Mouse (Mus musculus) intestine, embryonic 14.5 days (tissue): ENCODE data around the gene Psmd11. TPM values are rescaled to one million over a fixed set of nuclear protein-coding genes. Genes with fewer than 3 reads are reported as not detected.
A peak's percentile ranks its signal among the peaks of the same experiment; 100 is the strongest.

ENCODE experiments used
- ATAC-seq: fragments of 200-750 bp; cut with Nextera tagmentation; replicated peaks from 2 replicates; pipeline ENCODE4 v1.8.0; 2017; ENCODE audit warnings: low read depth, moderate number of reproducible peaks, moderate TSS enrichment, moderate library complexity; ENCODE audit not compliant: low FRiP score, low TSS enrichment
- DNase-seq: peaks from one replicate; pipeline ENCODE4 v3.0.0-alpha.2; 2018; ENCODE audit warnings: low spot score
- H3K27ac ChIP-seq: fragments of 300-500 bp; sonication (generic); 2 replicates; pipeline ENCODE4 v1.5.1; 2014; ENCODE audit warnings: low read depth, mild to moderate bottlenecking, control low read depth
- H3K27me3 ChIP-seq: fragments of 300-500 bp; sonication (generic); replicated peaks from 2 replicates; pipeline ENCODE4 v1.6.1; 2014; ENCODE audit warnings: low read length, control low read depth; ENCODE audit not compliant: control insufficient read depth, insufficient read depth
- H3K36me3 ChIP-seq: fragments of 300-500 bp; sonication (generic); 2 replicates; pipeline ENCODE4 v1.6.1; 2014; ENCODE audit warnings: low read length, control low read depth; ENCODE audit not compliant: control insufficient read depth, insufficient read depth
- H3K4me1 ChIP-seq: fragments of 300-500 bp; sonication (generic); replicated peaks from 2 replicates; pipeline ENCODE4 v1.6.1; 2014; ENCODE audit warnings: low read length, control low read depth, mixed read lengths; ENCODE audit not compliant: control insufficient read depth, insufficient read depth
- H3K4me2 ChIP-seq: fragments of 300-500 bp; sonication (generic); 2 replicates; pipeline ENCODE4 v1.6.1; 2014; ENCODE audit warnings: low read length
- H3K4me3 ChIP-seq: fragments of 300-500 bp; sonication (generic); 2 replicates; pipeline ENCODE4 v1.5.1; 2014; ENCODE audit warnings: low read depth, low read length, control low read depth, mixed read lengths
- H3K9ac ChIP-seq: fragments of 300-500 bp; sonication (generic); 2 replicates; pipeline ENCODE4 v1.6.1; 2014; ENCODE audit warnings: mild to moderate bottlenecking, low read length
- H3K9me3 ChIP-seq: fragments of 300-500 bp; sonication (generic); 2 replicates; pipeline ENCODE4 v1.6.1; 2016; ENCODE audit warnings: low read length, control low read depth; ENCODE audit not compliant: control insufficient read depth
- WGBS: fragments of 180-500 bp; shearing (Covaris S2); extraction: QIAGEN DNeasy Blood & Tissue Kit; methylation state at CpG from one replicate; pipeline ENCODE4 v1.1.7; 2014; 5-methylcytosine and 5-hydroxymethylcytosine counted together
- polyA plus RNA-seq: library from polyadenylated mRNA; unstranded; fragments of >200 nt; fragmentation: Nextera tagmentation; extraction: Ambion mirVana; gene quantifications from 2 replicates; pipeline ENCODE4 v1.2.1, GENCODE M21; 2014

Gene Psmd11
- polyA plus RNA-seq, 1 experiment from 2014 or later, result 275 TPM

DNA sequence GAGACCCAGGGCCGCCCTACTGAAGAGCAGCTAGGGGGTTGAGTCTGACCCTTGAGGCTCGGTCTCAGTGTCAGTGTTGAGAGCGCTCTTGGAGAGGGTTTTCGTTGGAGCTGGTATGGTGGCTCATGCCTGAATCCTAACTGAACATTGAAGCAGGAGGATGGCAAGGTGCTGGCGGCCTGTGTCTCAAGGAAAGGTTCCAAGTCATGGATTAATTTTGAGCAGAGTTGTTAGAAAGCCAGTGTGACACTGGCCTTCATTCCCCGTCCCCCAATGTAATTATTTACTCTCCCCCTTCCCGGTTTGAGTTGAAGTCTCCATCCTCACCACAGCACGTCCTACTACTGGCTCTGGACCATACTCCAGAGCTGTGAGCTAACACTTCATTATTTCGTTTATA is 47.1 kb downstream of the Psmd11 start:
- Histone ChIP-seq H3K4me2 (no peak overlapping the region), H3K36me3 (peaks cover 28% of the 10 kb centered on the region), H3K4me3 (no peak overlapping the region), H3K9ac (no peak overlapping the region), H3K27ac (no peak overlapping the region), H3K4me1 (peaks cover 19% of the 10 kb centered on the region; the same call in 1 of the 2 replicates), H3K9me3 (no peaks in the 10 kb centered on the region), H3K27me3 (no peaks in the 10 kb centered on the region)
- ATAC-seq (no peak), DNase-seq (no peak)
- WGBS, result 81% methylated on average over 9 of the region's 9 CpGs

DNA sequence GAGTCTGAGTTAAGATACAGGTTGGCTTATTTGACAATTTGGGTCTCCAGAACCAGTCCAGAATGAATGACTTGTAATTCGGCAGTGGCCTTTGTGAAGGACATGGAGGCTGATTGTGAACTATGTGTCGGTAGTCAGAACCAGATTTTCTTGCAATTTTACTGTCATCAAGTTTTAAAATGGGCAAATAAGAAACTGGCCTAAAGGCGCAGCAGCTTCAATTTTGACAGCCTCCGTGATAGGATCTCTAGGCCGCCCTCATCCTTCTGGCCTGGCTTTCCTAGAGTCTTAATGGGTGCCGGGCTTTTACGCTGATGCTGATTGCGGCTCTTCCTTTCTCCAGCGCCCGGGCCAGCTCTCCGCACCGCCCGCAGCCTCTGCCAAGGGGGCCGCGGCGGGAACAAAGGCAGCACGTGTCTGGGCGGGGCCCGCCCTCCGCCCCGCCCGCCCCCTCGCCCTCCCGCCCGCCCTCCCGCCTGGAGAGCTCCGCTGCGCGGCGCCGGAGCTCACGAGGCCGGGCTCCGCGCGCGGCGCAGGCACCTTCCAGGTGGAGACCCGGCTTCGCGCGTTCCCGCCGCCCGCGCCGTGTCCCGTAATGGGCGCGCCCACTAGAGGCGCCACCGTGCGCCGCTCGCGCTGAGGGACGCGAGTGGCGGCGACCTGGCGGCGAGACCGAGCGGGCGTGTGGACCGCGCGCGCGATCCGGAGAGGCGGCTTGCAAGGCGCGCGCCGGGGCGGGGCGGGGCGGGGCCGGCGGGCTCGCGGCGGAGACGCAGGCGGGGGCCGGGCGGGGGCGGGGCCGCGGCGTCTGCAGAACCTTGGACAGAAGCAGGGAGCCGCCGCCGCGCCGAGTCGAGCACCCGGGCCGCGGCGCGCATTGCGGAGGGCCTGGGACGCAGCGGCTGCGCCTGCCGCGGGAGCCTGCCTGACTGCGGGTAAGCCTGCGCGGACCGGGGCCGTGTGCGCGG is 48.1 kb downstream of the Psmd11 start, which contains the start of gene Cdk5r1:
Cdk5r1 (plus strand) TSS at position 802 of the 968 bp plus-strand sequence.
- peak; percentile 89 for DNase-seq
- H3K9ac ChIP-seq, result peak within 1 kb of the TSS; percentile 51
- peak within 1 kb of the TSS; percentile 57; the same call in 1 of the 2 replicates for H3K27ac ChIP-seq
- peaks cover 20% of the 10 kb centered on the region for H3K36me3 ChIP-seq
- 2% methylated on average over 53 of the region's 116 CpGs for WGBS
- H3K4me3 ChIP-seq, result peak within 1 kb of the TSS; percentile 69
- no peaks in the 10 kb centered on the region for H3K9me3 ChIP-seq
- H3K4me2 ChIP-seq, result peak within 1 kb of the TSS; percentile 99
- ATAC-seq, result peak; percentile 90
- peaks cover 19% of the 10 kb centered on the region; the same call in 1 of the 2 replicates for H3K4me1 ChIP-seq
- no peaks in the 10 kb centered on the region for H3K27me3 ChIP-seq

DNA sequence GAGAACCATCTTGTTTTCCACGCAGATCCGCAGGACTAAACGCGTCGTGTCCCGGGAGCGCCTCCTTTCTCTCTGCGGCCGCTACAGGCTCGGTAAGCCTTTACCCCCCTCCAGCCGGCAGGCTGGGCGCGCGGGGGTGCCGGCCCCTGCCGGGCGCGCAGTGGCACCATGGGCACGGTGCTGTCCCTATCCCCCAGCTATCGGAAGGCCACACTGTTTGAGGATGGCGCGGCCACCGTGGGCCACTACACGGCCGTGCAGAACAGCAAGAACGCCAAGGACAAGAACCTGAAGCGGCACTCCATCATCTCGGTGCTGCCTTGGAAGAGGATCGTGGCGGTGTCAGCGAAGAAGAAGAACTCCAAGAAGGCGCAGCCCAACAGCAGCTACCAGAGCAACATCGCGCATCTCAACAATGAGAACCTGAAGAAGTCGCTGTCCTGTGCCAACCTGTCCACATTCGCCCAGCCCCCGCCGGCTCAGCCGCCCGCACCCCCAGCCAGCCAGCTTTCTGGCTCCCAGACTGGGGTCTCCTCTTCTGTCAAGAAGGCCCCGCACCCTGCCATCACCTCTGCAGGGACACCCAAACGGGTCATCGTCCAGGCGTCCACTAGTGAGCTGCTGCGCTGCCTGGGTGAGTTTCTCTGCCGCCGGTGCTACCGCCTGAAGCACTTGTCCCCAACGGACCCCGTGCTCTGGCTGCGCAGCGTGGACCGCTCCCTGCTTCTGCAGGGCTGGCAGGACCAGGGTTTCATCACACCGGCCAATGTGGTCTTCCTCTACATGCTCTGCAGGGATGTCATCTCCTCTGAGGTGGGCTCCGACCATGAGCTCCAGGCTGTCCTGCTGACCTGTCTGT is 49.2 kb downstream of the Psmd11 start:
- ATAC-seq (peak; percentile 25), DNase-seq (peak; percentile 75)
- WGBS, result 16% methylated on average over 53 of the region's 55 CpGs
- H3K9ac ChIP-seq, result peak overlapping the region; percentile 51
- H3K4me3 ChIP-seq, result peak overlapping the region; percentile 69
- no peaks in the 10 kb centered on the region for H3K9me3 ChIP-seq
- H3K27me3 ChIP-seq, result no peaks in the 10 kb centered on the region
- peak overlapping the region; percentile 99 for H3K4me2 ChIP-seq
- H3K36me3 ChIP-seq, result peaks cover 13% of the 10 kb centered on the region
- 0 out of 2 replicates have a peak overlapping the region, but pooled peaks have one; percentile 47 for H3K27ac ChIP-seq
- H3K4me1 ChIP-seq, result peaks cover 19% of the 10 kb centered on the region; the same call in 1 of the 2 replicates

DNA sequence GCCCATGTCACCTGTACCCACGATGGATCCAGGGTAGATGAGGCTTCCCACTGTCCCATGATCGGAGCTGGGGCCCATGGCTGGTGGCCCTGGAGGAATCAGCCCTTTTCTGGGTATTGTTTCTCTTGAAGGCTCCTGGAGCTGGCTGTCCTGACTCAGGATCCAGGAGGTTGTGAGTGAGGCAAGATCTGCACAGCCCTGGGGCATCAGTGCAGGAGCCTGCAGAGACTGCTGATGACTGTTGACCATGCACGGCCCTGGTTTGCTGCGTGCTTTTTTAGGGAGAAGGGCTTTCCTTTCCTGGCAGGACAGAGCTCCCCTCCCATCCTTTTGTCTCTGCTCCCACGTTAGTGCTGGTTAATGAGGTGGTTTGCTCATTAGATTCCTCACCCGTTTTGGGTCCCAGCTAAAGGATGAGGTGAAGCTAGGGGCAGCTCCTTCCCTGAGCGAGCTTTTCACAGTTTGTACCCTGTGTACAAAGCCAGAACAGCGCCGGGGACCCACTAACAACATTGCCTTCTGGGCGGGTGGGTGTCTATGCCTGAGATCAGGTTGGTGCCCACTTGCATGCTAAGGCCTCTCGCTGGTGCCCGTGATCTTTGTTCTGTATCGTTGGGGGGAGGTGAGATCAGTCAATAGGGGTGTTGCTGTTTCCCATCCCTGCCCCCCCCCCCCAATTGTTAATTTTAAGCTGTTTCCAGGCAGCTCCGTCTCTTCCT is 50.4 kb downstream of the Psmd11 start:
- no peaks in the 10 kb centered on the region for H3K27me3 ChIP-seq
- ATAC-seq (no peak), DNase-seq (no peak)
- WGBS, result 78% methylated on average over 14 of the region's 14 CpGs
- H3K36me3 ChIP-seq, result peaks cover 2% of the 10 kb centered on the region; the same call in 1 of the 2 replicates
- H3K4me1 ChIP-seq, result peaks cover 19% of the 10 kb centered on the region; the same call in 1 of the 2 replicates
- no peak overlapping the region for H3K27ac ChIP-seq
- peak overlapping the region; percentile 99 for H3K4me2 ChIP-seq
- H3K9me3 ChIP-seq, result no peaks in the 10 kb centered on the region
- H3K4me3 ChIP-seq, result no peak overlapping the region
- H3K9ac ChIP-seq, result no peak overlapping the region

DNA sequence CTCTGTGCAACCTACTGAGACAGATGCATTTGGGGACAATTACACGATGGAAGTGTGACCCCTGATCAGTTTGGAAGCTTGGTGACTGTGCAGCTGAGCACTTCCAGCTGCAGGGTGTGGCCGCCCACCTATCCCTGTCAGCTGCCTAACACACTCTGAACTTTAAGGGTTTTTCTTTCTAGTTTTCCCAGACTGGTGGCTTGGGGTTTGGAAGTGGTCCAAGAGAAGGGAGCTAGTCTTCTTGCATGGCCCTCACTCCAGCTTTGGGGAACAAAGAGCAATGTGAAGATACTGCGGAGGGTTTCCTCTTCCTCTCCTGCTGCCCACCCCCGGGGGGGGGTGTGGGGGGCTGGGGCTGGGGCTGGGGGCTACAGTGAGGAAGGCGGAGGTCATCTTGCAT is 51.0 kb downstream of the Psmd11 start:
- no peak for DNase-seq
- Histone ChIP-seq H3K4me2 (peak overlapping the region; percentile 7), H3K9me3 (no peaks in the 10 kb centered on the region)

DNA sequence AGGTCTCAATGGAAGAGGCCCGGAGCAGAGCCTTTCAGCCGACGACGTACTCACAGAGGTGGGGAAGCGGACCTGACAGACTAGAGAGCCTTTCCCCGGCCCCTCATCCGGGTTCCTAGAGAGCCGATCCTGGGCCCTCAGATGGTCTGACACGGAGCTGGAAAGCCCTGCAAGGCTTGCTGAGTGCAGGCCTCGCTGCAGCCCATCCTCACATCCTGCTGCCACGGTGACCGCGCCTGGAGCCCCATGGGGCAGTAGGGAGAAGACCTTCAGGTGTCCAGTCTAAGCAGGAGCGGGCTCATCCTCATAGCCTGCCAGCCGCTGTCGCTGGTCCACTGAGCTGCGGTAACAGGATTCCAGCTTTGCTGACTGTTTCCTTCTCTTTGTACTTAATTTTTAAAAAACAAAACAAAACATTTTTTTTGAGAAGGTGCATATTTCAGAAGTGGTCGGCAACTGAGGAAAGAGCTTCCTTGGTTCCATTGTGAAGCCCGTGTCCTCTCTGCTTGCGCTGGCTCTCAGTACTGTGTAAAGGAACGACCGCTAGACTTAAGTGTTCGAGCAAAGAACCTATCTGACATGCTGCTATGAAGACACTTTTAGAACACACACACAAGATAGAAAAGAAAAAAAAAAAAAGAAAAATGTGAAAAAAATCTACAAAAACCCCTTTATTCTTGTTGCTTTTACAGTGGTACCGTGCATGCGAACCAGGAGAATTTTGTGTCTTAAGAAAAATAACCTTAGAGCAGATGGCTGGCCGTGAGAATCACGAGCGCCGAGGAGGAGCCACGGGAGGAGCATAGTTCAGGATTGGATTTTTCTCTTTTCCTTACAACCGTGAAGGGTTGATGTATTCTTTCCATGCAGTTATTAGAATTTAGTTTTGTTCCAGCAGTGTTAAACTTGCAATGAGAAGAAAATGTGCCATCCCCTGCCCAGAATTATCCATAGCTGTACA is 51.8 kb downstream of the Psmd11 start:
- Histone ChIP-seq H3K4me3 (no peak overlapping the region), H3K27me3 (no peaks in the 10 kb centered on the region), H3K36me3 (no peaks in the 10 kb centered on the region), H3K9me3 (no peaks in the 10 kb centered on the region), H3K9ac (no peak overlapping the region), H3K27ac (no peak overlapping the region), H3K4me1 (peaks cover 19% of the 10 kb centered on the region; the same call in 1 of the 2 replicates), H3K4me2 (peak overlapping the region; percentile 7; the same call in 1 of the 2 replicates)
- DNase-seq (no peak), ATAC-seq (no peak)
- 88% methylated on average over 31 of the region's 31 CpGs for WGBS

More for the DNA sequence above, 51.0 kb downstream of the Psmd11 start:
- no peak for ATAC-seq
- H3K27ac ChIP-seq, result no peak overlapping the region
- H3K4me1 ChIP-seq, result peaks cover 19% of the 10 kb centered on the region; the same call in 1 of the 2 replicates
- H3K9ac ChIP-seq, result no peak overlapping the region
- no peaks in the 10 kb centered on the region for H3K27me3 ChIP-seq
- no peaks in the 10 kb centered on the region for H3K36me3 ChIP-seq
- no peak overlapping the region for H3K4me3 ChIP-seq
- 69% methylated on average over 5 of the region's 5 CpGs for WGBS

DNA sequence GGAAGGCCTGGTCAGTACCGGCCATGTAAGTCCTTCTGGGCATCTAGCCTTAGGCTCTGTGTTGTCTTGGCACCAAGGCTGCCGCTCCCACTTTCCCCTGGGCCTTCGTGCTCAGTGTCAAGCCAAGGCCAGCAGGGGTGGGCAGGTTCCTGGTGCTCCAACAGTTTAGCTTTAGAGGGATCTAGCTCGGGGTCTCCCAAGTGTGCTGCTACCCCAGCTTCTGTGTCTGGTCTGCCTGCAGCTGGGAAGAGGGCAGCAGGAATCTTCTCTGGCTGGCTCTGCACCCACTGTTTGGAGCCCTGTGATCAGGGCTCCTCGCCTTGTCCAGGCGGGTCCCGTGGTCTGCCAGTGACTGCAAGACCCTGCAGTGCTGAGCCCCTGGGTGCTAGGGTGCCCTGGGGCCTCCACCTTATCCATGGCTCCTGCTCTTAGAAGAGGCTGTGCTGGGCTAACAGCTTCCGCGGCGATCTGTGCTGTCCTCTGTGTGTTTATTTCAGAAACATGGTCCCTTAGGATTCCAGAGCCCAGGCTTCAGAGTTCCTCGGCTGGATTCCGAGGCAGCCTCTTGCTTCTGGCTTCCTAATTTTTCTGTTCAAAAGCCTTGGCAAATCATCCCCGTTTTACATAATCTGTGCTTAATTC is 53.1 kb downstream of the Psmd11 start:
- no peak overlapping the region for H3K4me2 ChIP-seq
- no peak for ATAC-seq
- WGBS, result 72% methylated on average over 13 of the region's 13 CpGs
- no peak overlapping the region for H3K27ac ChIP-seq
- no peak for DNase-seq
- H3K4me3 ChIP-seq, result no peak overlapping the region
- H3K27me3 ChIP-seq, result no peaks in the 10 kb centered on the region
- H3K4me1 ChIP-seq, result peaks cover 17% of the 10 kb centered on the region; the same call in 1 of the 2 replicates
- no peaks in the 10 kb centered on the region for H3K9me3 ChIP-seq
- no peak overlapping the region for H3K9ac ChIP-seq
- H3K36me3 ChIP-seq, result no peaks in the 10 kb centered on the region
